Mouse (Mus musculus): ENCODE results near the gene Cnn2. TPM values are rescaled to one million over a fixed set of nuclear protein-coding genes. Genes with fewer than 3 reads are reported as not detected.
"Not testable (repeated sequence)": the region's sequence is repeated elsewhere in the genome, so short reads cannot be mapped to it uniquely, and the experiment has no call there.

Gene Cnn2
- total RNA-seq (2015) (174 and 175 TPM in 2 replicates), total RNA-seq (2017) (286 and 299 TPM in 2 replicates)

DNA sequence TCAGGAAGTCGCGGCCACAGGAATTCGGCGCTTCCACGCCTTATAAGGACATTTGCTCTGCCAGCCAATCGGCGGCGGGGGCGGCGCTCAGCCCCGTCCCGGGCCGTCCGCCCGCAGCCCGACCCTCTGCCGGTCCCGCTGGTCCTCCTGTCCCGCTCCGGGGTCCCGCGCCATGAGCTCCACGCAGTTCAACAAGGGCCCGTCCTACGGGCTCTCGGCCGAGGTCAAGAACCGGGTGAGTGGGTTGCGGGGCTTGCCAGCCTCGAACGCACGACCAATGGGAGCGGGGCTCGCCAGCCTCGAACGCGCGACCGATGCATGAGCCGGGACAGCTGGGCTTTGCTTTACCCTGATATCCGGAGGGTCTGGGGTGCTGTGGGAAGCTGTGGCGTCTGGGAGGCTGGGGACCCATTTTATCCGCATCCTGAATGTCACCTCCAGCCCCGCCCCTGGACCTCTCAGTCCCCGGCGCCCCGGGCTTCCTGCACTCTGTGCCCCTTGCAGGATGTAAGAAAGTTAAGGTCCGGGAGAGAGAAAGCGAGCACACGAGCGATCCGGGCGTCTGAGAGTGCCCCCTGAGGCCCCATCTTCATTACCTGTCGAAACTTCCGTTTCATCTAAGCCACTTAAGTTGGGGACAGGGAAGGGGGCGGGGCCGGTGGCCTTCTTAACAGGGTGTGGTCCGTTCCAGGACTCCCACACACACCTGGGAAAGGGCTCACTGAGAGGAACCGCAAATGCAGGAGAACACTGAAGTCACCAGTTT is at the start of gene Cnn2:
Cnn2 (plus strand) TSS at position 79 of the 766 bp plus-strand sequence.
- ATAC-seq (ENCODE audit: poor library complexity, severe bottlenecking) = no peak

DNA sequence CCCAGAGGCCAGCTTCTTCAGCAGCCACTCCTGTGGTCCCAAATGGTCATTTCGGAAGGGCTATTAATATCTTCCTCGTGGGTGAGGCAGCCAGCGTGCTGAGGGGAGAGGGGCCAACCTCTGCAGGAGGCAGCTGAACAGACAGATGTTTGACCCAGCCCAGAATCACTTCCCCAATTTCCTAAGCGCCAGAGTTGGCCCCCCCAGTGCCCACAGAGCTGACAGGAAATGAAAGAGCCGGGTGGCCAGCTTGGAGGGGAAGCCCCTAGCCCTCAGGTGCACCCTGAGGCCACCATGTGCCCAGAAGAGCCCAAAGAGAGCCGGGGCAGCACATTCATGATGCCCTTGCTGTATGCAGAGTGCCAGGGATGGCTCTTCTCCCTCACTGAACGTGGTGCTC is 47.6 kb upstream of the Cnn2 start:
- ATAC-seq (ENCODE audit: poor library complexity, severe bottlenecking) = peak; percentile 75

DNA sequence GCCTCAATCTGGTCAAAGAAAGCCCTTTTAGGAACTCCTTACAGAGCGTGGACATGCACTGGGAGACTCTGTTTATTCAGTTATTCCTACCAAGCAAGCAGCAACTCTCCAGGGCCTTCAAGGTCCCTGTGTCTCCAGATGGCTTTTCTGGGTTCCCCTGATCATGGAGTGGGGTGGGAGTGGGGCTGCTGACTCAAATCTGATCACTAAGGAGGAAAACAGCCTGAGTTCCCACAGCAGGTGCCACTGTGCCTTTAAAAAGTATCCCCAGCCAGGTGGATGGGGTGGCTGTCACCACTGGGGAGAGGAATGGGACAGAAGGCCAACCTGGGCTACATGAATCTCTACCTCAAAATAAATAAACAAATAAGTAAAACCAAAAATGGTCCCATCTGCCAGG is 45.4 kb upstream of the Cnn2 start:
- no peak for ATAC-seq (ENCODE audit: poor library complexity, severe bottlenecking)

DNA sequence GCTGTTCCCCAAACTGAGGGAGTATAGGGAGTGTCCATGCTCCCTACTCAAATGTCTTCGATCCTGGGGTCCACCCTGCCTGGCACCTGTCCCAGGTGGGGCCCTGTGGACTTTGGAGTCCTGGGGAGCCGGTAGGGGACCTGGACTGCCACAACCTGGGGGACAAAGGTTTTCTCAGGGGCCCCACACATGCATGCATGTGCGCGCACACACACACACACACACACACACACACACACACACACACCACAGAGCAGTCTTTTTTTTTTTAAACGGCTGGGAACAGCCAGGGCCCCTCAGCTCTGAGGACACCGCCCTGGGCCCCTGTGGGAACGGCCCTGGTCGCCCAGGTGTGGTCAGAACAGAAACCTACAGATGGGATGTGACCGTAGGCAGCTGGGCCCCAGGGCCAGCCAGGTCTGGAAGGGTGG is 44.9 kb upstream of the Cnn2 start:
- no peak for ATAC-seq (ENCODE audit: poor library complexity, severe bottlenecking)

DNA sequence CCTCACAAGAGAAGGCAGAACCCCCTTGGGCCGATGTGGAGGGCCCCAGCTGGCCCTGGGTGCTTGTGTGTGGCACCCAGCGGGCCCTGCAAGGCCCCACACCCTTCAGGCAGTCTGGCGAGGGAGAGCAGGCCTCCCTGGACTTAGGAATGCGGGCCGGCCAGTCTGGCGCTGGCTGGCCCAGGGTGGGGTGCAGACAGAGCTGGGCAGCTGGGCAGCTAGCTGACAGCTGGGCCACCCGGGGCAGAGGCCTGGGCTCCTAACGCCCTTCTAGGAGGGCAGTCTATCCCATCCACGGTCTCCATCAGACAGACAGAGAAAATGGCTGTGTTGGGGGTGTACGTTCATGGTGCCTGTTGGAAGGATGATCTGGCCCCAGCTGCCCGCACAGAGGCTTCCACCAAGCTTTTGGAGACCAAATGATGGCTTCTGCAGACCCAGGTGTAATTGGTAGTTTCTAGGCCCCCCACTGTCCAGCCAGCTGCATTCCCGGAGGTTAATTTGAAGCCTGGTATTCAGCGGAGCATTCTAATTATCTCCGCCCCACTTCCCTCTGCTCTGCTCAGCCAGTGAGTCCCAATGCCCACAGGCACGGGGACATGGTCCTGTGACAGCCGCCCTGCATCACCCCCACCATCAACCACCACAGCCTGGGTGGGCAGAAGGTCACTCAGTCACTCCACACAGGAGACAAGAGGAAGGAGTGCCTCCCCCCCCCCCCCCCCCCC is 42.7 kb upstream of the Cnn2 start:
- no peak for ATAC-seq (ENCODE audit: poor library complexity, severe bottlenecking)

DNA sequence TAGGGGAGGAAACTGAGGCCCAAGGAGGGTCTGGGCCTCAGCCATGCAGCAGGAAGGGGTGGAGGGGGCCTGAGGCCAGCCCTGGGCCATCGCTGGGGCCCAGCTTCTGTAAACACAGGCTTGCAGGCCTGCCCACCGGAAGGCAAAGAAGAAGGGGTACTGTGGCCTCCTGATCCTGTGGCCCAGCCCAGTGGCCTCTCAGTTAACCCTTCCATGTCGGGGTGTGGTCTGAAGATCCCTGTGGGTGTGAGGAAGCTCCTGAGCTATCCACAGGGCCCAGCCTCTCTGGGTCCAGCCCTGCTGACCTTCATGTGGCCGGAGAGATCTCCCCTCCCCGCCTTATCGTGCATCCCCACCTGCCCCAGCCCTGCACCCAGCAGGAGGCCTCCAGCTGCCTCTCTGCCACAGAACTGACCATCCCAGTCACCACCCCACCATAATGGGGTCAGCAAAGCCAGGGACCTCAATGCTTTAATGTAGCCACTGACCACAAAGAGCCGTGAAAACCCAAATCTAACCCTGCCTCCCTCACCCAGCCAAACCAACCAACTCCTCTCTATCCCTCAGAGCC is 41.5 kb upstream of the Cnn2 start:
- ATAC-seq (ENCODE audit: poor library complexity, severe bottlenecking) = peak; percentile 56

DNA sequence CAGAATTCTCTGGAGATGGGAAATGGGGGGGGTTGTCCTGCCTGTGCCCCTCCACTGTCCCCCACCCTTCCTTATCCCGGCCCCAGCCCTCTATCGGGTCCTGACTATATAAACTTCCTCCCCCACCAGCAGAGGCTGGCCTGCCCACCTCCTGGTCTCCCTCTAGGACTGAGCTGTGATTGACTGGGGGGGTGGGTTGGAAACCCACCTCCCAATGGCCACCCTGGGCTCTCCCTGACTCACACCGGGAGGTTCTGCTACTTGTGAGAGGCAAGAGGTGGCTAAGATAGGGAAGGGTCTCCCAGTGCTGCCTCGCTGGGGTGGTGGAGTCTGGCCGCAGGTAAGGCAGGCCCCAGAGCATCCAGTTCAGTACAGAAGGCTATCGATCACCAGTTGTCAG is 40.9 kb upstream of the Cnn2 start:
- no peak for ATAC-seq (ENCODE audit: poor library complexity, severe bottlenecking)

DNA sequence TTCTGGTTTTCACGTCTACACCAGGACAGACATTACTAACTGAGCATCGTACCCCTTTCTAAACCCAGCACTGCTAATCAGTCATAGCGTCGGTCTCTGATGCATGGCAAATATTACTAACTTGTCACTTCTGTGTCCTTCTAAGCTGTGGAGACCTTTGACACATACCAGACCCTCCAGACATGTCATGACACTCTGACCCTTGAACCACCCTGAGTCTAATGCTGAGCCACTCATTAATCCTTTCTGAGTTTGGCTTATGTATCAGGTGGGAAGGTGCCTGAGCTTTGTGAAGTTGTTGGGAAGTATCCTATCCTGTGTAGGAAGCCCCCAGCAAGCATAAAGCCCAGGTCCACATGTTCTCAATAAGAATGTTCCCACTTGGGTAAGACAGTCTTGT is 38.5 kb upstream of the Cnn2 start:
- no peak for ATAC-seq (ENCODE audit: poor library complexity, severe bottlenecking)

DNA sequence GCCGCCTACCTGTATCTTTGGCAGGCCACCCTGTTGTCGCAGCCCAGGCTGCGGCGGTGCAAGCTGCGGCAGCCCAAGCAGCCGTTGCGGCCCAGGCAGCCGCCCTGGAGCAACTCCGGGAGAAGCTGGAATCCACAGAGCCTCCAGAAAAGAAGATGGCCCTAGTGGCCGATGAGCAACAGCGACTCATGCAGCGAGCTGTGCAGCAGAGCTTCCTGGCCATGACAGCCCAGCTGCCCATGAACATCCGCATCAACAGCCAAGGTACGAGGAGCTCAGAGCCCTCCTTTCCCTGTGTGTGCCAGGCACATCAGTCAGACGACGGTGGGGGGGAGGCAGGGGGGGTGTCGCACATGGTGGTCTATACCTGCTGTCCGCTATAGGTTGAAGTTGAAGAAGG is 37.7 kb upstream of the Cnn2 start:
- no peak for ATAC-seq (ENCODE audit: poor library complexity, severe bottlenecking)

DNA sequence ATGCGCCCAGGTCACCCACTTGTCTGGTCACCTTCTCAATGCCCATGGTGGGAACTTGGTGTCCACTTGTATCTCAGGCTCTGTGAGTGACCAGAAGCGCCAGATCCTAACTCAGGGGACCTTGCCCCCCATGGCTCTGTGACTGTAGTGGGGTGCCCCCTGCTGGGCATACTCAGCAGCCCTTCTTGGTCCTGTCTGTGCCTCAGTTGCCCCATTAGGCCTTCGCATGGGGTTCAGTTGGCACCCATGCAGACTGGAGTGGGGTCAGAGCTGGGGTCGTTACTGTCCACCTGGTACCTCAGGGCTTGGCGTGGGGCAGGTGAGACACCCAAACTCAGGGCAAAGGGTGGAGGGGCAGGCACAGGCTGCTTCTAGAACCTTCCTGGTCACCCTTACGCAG is 34.4 kb upstream of the Cnn2 start:
- ATAC-seq (ENCODE audit: poor library complexity, severe bottlenecking) = no peak

DNA sequence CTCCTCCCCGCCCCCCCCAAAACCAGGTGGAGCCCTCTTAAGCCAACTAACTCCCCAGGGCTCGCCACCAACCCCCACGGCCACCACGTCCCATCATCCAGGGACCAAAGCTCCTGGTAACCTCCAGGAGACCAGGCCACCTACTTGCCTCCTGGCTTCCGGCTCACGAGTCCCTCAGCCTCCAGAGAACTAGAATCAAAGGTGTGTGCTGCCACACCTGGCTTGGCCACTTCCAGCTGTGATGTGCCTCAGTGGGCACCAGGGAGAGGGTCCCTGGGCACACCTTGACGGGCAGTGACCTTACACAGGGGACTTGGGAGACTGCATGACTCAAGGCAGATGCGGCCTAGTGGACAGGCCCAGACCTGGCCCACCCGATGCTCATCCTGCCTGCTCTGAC is 32.7 kb upstream of the Cnn2 start:
- no peak for ATAC-seq (ENCODE audit: poor library complexity, severe bottlenecking)

DNA sequence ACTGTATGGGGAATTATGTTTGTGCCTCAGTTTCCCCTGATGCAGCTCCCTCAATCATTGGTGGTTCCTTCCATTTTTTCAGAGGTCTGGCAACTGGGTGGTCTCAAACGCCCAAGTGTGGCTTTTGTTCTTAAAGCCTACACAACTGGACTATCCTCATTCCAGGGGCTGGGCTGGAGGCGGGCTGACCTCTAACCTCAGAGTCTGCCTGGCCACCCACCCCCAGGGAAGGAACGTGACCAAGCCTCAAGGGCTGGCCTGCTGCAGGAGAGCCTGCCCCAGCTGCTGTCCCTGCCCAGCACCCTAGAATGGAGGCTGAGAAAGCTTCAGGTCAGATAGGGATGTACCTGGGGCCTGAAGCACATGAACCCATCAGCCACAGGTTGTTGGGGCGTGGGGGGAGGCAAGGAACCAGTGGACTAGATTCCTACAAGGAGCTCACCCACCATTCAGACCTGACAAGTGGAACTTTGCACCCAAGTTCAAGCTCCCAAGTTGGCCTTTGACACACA is 31.7 kb upstream of the Cnn2 start:
- ATAC-seq (ENCODE audit: poor library complexity, severe bottlenecking) = no peak

DNA sequence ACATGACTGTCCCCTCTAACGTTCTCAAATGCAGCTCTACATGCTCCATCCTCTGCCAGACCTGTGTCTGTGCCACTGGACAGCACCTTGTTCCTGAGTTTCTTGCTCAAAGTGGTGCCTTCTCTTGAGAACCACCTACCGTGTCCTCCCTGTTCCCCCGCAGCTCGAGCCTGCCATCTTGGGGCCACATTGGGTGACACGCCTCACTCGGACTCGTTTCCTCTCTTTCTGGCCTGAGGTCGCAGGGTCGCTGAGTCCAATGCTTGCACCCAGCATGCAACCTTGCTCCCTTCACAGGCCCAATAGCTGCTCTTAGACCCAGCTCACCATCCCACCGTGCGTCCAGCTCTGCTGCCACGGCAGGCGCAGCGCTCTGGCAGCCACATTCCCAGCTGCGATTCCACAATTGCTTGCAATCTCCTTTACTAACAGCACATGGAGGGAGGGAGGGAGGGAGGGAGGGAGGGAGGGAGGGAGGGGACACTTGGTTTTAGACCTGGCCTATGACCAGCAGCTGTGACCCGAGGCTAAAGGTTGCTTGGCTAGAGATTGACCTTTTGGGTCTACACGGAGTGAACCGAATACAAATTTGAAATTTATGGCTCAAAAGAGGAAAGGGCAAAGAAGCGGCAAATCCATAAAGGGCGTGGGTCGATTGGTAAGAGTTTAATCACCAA is 30.1 kb upstream of the Cnn2 start:
- peak; percentile 68 for ATAC-seq (ENCODE audit: poor library complexity, severe bottlenecking)

DNA sequence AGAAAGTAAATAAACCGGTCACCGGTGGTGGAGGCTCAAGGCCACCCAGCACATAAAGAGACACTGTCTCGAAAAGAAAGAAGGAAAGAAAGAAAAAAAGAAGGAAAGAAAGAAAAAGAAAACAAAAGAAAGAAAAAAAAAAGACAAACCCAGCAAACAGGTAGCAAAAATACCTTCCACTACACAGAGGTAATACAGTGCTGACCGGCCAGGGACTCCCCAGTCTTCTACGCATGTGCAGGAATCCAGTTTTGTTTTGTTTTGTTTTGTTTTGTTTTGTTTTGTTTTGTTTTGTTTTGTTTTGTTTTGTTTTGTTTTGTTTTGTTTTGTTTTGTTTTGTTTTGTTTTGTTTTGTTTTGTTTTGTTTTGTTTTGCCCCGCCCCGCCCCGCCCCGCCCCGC is 29.0 kb upstream of the Cnn2 start:
- ATAC-seq (ENCODE audit: poor library complexity, severe bottlenecking) = not testable (repeated sequence)

DNA sequence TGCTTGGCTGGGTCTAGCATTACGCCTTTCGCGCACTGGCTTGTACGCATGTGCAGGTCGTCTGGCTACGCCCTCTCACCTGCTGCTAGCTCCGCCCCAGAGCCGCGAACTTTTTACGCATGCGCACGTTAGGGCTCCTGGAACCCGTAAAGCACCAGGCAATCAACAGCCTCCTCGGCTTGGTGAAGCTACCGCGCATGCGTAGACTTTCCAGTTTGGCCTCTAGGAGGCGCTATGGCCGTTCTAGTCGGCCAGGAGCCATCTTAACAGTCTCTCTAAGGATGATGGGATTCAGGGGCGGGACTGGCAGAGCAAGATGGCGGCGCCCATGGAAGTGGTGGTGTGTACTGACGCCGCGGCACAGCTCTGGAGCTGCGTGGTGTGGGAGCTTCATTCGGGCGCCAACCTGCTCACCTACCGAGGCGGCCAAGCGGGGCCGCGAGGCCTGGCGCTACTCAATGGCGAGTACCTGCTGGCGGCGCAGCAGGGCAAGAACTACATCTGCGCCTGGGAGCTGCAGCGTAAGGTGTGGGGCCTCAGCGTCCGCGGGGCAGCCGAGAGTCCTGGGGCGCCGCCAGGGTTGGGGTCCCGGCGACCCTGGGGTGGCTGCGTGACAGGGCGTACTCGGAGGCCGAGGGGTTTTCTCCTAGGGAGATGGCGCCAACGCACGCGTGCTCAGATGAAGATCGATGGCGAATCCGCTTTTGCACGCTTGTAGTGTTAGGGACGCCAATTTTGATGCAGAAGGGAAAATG is 28.4 kb upstream of the Cnn2 start, which contains the start of gene Wdr18:
Wdr18 (plus strand) TSS at position 306 of the 755 bp plus-strand sequence.
- peak; percentile 87 for ATAC-seq (ENCODE audit: poor library complexity, severe bottlenecking)

DNA sequence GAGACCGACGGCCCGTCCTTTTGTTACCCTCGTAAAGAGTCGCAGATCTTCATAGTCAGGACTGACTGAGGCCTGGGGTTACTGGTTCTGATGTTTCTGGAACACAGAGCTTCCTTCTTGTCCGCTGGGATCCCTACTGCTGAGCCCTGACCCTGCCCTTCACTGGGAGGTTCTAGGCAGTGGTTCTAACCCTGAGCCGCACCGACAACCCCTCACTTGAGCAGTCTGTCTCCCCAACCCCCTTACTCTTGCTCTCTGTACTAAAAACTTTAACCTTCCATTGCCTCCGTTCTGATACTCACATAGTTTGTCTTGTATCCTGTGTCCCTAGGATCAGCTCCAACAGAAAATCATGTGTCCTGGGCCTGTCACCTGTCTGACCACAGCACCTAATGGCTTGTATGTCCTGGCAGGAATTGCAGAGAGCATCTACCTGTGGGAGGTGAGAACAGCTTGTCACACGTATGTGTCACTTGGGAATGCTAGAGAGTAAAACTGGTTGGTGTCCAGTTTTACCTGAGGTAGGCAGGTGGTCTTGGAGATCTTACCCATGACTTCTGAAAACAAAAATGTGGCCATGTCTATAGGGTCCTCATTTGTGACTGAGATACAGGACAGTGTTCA is 27.6 kb upstream of the Cnn2 start:
- ATAC-seq (ENCODE audit: poor library complexity, severe bottlenecking) = no peak

DNA sequence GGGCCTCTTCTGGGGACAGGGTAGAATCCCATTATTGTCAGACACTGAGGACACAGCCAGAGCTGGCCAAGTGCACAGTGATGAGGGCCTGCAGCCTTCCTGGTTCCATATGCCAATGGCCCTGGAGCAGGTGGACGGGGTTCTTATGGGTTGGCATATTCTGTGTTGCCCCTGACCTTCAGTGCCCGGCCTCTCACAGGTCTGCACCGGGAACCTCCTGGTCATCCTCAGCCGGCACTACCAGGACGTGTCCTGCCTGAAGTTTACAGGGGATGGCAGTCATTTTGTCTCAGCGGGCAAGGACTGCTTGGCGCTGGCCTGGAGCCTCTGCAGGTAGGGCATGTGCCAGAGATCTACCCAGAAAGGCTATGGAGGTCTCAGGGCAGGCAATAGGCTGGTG is 23.7 kb upstream of the Cnn2 start:
- no peak for ATAC-seq (ENCODE audit: poor library complexity, severe bottlenecking)

DNA sequence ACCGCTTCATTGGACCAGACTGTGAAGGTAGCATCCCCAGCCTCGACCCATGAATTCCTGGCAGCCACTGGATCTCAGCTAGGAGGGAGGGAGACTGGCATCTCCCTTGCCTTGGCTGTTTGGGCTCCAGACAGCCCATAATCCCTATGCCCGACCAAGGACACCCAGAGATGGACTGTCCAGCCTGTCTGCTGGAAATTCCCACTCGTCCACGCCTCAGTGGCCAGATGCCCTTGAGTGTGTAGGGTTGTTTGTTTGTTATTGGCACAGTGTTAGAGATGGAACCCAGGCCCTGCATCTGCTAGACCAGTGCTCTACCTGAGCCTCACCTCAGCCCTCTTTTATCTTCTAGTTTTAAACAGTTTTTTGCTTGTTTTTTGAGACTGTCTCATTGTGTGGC is 23.1 kb upstream of the Cnn2 start:
- ATAC-seq (ENCODE audit: poor library complexity, severe bottlenecking) = no peak

DNA sequence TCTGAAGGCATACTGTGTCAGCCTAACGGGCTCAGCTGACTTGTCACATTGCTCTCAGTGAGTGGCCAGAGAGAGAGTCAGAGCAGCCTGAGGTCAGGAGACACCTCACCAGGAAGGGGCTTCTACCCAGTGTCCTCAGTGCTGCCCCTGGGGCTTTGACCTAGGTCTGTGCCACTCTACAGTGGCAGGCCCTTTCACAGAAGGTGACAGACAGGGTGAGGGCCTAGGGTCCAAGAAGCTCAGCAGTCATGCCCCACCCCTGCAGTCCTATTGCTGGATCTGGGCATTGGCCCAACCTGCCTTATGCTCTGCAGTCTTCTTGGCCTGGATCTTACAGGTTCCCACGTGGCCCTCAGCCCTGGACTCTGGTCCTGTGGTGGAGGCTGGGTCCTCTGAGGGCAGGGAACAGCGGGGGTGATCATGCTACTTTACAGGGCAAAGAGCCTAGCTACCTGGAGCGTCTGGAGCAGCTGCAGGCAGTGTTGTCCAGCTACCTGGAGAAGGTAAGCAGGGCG is 21.4 kb upstream of the Cnn2 start:
- no peak for ATAC-seq (ENCODE audit: poor library complexity, severe bottlenecking)

DNA sequence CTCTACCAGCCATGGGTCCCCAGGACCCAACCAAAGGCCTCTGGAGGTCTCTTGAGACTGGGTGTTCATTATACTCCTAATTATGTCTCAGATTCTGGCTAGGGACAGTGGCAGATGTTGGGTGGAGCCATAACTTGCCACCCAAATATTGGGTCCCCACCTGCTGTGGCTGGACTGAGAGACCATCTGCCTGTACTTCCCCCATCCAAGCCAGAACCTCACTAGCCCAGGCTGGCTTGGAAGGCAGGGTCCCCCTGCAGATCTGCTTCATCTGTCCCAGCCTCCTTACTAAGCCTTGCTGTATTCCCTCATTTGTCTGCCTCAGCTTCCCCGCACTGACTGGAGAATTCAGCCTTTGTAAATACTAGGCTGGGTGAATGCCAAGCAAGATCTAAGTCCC is 20.2 kb upstream of the Cnn2 start:
- no peak for ATAC-seq (ENCODE audit: poor library complexity, severe bottlenecking)

All from megakaryocyte, adult 5-6 weeks (primary cell).